Mouse (Mus musculus): ENCODE results near the gene Patz1. TPM values are rescaled to one million over a fixed set of nuclear protein-coding genes. Genes with fewer than 3 reads are reported as not detected.

Gene Patz1
- polyA plus RNA-seq, 1 experiment from 2014 or later: 105 TPM

- Histone ChIP-seq H3K4me1 (ENCODE audit: control insufficient read depth, insufficient read depth, low read length) (peaks cover 21% of the 10 kb centered on the region), H3K4me3 (ENCODE audit: low read depth, low read length) (no peak overlapping the region), H3K4me2 (ENCODE audit: low read depth) (no peak overlapping the region), H3K9me3 (ENCODE audit: control insufficient read depth, low read length) (no peaks in the 10 kb centered on the region), H3K36me3 (ENCODE audit: control insufficient read depth, insufficient read depth, low read length) (peaks cover 63% of the 10 kb centered on the region), H3K27me3 (ENCODE audit: control insufficient read depth, insufficient read depth, low read length) (no peaks in the 10 kb centered on the region), H3K27ac (ENCODE audit: low read depth, low read length) (no peak overlapping the region), H3K9ac (ENCODE audit: low read length) (no peak overlapping the region)
- 92% methylated on average over 10 of the region's 10 CpGs for WGBS
- DNase-seq (ENCODE audit: low spot score) (no peak), ATAC-seq (ENCODE audit: insufficient read depth, low FRiP score, low TSS enrichment) (no peak)
Measured at GRCm38 (mm10) chr11:3297871-3298812, 9.5 kb downstream of the Patz1 start.

- H3K27ac ChIP-seq (ENCODE audit: low read depth, low read length): no peak overlapping the region
- H3K4me1 ChIP-seq (ENCODE audit: control insufficient read depth, insufficient read depth, low read length): peaks cover 16% of the 10 kb centered on the region
- no peak overlapping the region for H3K4me2 ChIP-seq (ENCODE audit: low read depth)
- no peak overlapping the region for H3K9ac ChIP-seq (ENCODE audit: low read length)
- no peak for ATAC-seq (ENCODE audit: insufficient read depth, low FRiP score, low TSS enrichment)
- no peak overlapping the region for H3K4me3 ChIP-seq (ENCODE audit: low read depth, low read length)
- no peaks in the 10 kb centered on the region for H3K9me3 ChIP-seq (ENCODE audit: control insufficient read depth, low read length)
- H3K27me3 ChIP-seq (ENCODE audit: control insufficient read depth, insufficient read depth, low read length): no peaks in the 10 kb centered on the region
- no peak for DNase-seq (ENCODE audit: low spot score)
- peaks cover 61% of the 10 kb centered on the region for H3K36me3 ChIP-seq (ENCODE audit: control insufficient read depth, insufficient read depth, low read length)
- 94% methylated on average over 14 of the region's 14 CpGs for WGBS
Measured at GRCm38 (mm10) chr11:3298813-3299185, 10.1 kb downstream of the Patz1 start.

DNA sequence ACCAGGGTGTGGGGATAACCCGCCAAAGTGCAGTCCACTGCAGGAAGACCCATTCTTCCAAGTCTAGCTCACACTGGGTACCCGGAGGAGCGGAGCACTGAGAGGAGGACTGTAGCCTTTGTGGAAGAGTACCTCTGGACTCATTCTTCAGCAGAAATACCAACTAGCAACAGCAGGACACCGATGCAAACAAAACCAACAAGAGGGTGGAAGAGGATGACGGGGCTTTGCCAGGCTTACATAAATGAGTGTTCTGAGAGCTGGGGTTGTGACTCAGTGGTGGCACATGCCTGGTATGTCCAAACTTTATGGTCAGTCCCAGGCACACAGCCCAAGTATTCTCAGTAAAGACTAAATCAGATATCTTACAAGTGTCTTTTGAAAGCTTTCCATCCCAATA, 12.4 kb downstream of the Patz1 start:
- no peaks in the 10 kb centered on the region; the same call in 1 of the 2 replicates for H3K4me1 ChIP-seq (ENCODE audit: control insufficient read depth, insufficient read depth, low read length)
- no peak overlapping the region for H3K9ac ChIP-seq (ENCODE audit: low read length)
- ATAC-seq (ENCODE audit: insufficient read depth, low FRiP score, low TSS enrichment) (no peak), DNase-seq (ENCODE audit: low spot score) (no peak)
- WGBS: 93% methylated on average over 5 of the region's 5 CpGs
- peaks cover 54% of the 10 kb centered on the region for H3K36me3 ChIP-seq (ENCODE audit: control insufficient read depth, insufficient read depth, low read length)
- no peak overlapping the region for H3K4me3 ChIP-seq (ENCODE audit: low read depth, low read length)
- H3K27me3 ChIP-seq (ENCODE audit: control insufficient read depth, insufficient read depth, low read length): no peaks in the 10 kb centered on the region
- H3K9me3 ChIP-seq (ENCODE audit: control insufficient read depth, low read length): no peaks in the 10 kb centered on the region
- H3K27ac ChIP-seq (ENCODE audit: low read depth, low read length): no peak overlapping the region
- no peak overlapping the region for H3K4me2 ChIP-seq (ENCODE audit: low read depth)

DNA sequence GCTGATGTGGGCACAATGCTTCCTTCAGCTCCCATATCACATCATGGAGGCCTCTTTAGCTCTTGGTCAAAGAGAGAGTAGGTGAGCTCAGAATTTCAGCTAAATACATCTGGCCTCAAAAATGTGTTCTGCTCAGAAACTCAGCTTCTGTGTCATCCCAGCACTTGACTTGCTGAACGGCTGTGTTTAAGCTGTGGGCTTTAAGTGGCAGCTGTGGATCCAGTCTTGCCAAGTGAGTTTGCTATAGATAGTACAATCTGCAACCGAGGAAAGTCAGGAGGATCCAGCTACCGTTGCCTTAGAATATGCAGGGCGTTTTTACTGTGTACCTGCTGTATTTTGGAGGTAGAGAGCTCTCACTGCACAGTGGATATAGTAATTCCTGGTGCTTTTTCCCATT, 13.7 kb downstream of the Patz1 start:
- Histone ChIP-seq H3K27ac (ENCODE audit: low read depth, low read length) (no peak overlapping the region), H3K27me3 (ENCODE audit: control insufficient read depth, insufficient read depth, low read length) (no peaks in the 10 kb centered on the region), H3K4me2 (ENCODE audit: low read depth) (no peak overlapping the region), H3K9ac (ENCODE audit: low read length) (no peak overlapping the region), H3K4me1 (ENCODE audit: control insufficient read depth, insufficient read depth, low read length) (no peaks in the 10 kb centered on the region), H3K9me3 (ENCODE audit: control insufficient read depth, low read length) (no peaks in the 10 kb centered on the region), H3K4me3 (ENCODE audit: low read depth, low read length) (no peak overlapping the region), H3K36me3 (ENCODE audit: control insufficient read depth, insufficient read depth, low read length) (peaks cover 61% of the 10 kb centered on the region)
- 93% methylated on average over 4 of the region's 4 CpGs for WGBS
- no peak for DNase-seq (ENCODE audit: low spot score)
- ATAC-seq (ENCODE audit: insufficient read depth, low FRiP score, low TSS enrichment): no peak

DNA sequence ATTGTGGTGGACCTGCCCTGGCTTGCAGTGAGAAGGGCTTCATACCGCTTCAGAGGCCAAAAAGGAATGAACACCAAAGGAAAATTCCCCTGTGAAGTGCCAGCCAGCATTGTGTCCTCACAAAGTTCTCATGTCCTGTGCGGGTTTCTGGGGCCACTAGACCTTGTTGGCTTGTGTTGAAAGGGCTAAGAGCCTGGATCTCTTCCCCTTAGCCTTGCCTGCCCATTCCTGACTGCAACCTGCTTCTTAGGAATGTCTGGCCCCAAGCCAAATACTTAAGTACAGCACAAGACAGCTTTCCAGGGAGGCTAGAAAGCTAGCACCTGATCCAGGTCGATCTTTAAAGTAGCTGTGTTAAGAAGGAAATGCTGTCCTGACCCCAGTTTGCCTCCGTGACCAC, 14.1 kb downstream of the Patz1 start:
- Histone ChIP-seq H3K27ac (ENCODE audit: low read depth, low read length) (no peak overlapping the region), H3K4me3 (ENCODE audit: low read depth, low read length) (no peak overlapping the region), H3K9me3 (ENCODE audit: control insufficient read depth, low read length) (no peaks in the 10 kb centered on the region), H3K4me2 (ENCODE audit: low read depth) (no peak overlapping the region), H3K4me1 (ENCODE audit: control insufficient read depth, insufficient read depth, low read length) (no peaks in the 10 kb centered on the region), H3K9ac (ENCODE audit: low read length) (no peak overlapping the region), H3K36me3 (ENCODE audit: control insufficient read depth, insufficient read depth, low read length) (peaks cover 61% of the 10 kb centered on the region), H3K27me3 (ENCODE audit: control insufficient read depth, insufficient read depth, low read length) (no peaks in the 10 kb centered on the region)
- DNase-seq (ENCODE audit: low spot score) (no peak), ATAC-seq (ENCODE audit: insufficient read depth, low FRiP score, low TSS enrichment) (no peak)
- 87% methylated on average over 4 of the region's 4 CpGs for WGBS

DNA sequence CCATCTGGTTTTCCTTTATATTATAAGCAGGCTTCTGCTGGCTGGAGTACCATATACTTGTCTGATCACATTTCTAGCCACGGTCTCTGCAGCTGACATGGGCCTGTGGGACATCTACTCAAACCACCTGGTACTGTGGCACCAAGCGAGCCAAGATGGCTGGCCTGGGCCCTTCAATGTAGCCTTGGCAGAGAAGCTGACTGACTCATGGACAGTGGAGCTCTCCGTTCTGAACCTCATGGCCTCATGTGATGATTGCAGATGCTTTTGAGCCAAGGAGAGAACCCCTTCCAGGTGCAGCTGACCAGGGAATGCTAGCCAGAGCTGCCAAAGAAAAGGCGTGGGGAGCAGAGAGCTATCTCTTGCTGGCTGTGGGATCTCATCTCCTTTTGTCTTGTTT, 17.1 kb downstream of the Patz1 start:
- Histone ChIP-seq H3K36me3 (ENCODE audit: control insufficient read depth, insufficient read depth, low read length) (peaks cover 52% of the 10 kb centered on the region), H3K27ac (ENCODE audit: low read depth, low read length) (no peak overlapping the region), H3K4me3 (ENCODE audit: low read depth, low read length) (no peak overlapping the region), H3K9ac (ENCODE audit: low read length) (no peak overlapping the region; the same call in 1 of the 2 replicates), H3K4me2 (ENCODE audit: low read depth) (no peak overlapping the region), H3K27me3 (ENCODE audit: control insufficient read depth, insufficient read depth, low read length) (no peaks in the 10 kb centered on the region), H3K9me3 (ENCODE audit: control insufficient read depth, low read length) (no peaks in the 10 kb centered on the region), H3K4me1 (ENCODE audit: control insufficient read depth, insufficient read depth, low read length) (no peaks in the 10 kb centered on the region)
- WGBS: 97% methylated on average over 4 of the region's 4 CpGs
- DNase-seq (ENCODE audit: low spot score) (no peak), ATAC-seq (ENCODE audit: insufficient read depth, low FRiP score, low TSS enrichment) (no peak)

- no peaks in the 10 kb centered on the region for H3K4me1 ChIP-seq (ENCODE audit: control insufficient read depth, insufficient read depth, low read length)
- H3K27me3 ChIP-seq (ENCODE audit: control insufficient read depth, insufficient read depth, low read length): no peaks in the 10 kb centered on the region
- no peak overlapping the region for H3K27ac ChIP-seq (ENCODE audit: low read depth, low read length)
- H3K36me3 ChIP-seq (ENCODE audit: control insufficient read depth, insufficient read depth, low read length): peaks cover 32% of the 10 kb centered on the region
- H3K9me3 ChIP-seq (ENCODE audit: control insufficient read depth, low read length): no peaks in the 10 kb centered on the region
- no peak overlapping the region for H3K4me2 ChIP-seq (ENCODE audit: low read depth)
- WGBS: 93% methylated on average over 3 of the region's 3 CpGs
- ATAC-seq (ENCODE audit: insufficient read depth, low FRiP score, low TSS enrichment): no peak
- H3K4me3 ChIP-seq (ENCODE audit: low read depth, low read length): no peak overlapping the region
- DNase-seq (ENCODE audit: low spot score): no peak
- no peak overlapping the region for H3K9ac ChIP-seq (ENCODE audit: low read length)
Measured at GRCm38 (mm10) chr11:3307875-3308274, 19.2 kb downstream of the Patz1 start.

DNA sequence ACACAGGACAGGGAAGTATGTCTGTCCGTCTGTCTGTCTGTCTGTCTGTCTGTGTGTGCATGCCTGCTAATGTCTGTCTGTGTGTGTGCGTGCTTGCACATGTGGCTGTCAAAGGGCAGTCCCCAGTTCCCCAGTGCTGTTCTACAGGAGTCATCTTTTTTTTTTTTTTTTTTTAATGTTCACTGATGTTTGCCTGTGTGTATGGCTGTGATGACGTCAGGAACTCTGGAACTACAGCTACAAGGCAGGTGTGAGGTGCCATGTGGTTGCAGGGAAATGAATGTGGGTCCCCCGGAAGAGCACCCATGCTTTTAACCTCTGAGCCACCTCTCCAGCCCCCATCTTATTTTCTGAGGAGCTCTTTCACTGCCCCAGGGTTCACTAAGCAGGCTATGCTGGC, 21.2 kb downstream of the Patz1 start:
- DNase-seq (ENCODE audit: low spot score): no peak
- Histone ChIP-seq H3K4me1 (ENCODE audit: control insufficient read depth, insufficient read depth, low read length) (no peaks in the 10 kb centered on the region), H3K9ac (ENCODE audit: low read length) (no peak overlapping the region), H3K4me2 (ENCODE audit: low read depth) (no peak overlapping the region), H3K9me3 (ENCODE audit: control insufficient read depth, low read length) (no peaks in the 10 kb centered on the region), H3K27ac (ENCODE audit: low read depth, low read length) (no peak overlapping the region), H3K36me3 (ENCODE audit: control insufficient read depth, insufficient read depth, low read length) (peaks cover 30% of the 10 kb centered on the region), H3K4me3 (ENCODE audit: low read depth, low read length) (no peak overlapping the region), H3K27me3 (ENCODE audit: control insufficient read depth, insufficient read depth, low read length) (no peaks in the 10 kb centered on the region)
- WGBS: 94% methylated on average over 4 of the region's 4 CpGs
- ATAC-seq (ENCODE audit: insufficient read depth, low FRiP score, low TSS enrichment): no peak

Data from neural tube, embryonic 11.5 days (tissue).